8 mouse cellular contexts compared by ENCODE assay signal in the genomic region with DNA sequence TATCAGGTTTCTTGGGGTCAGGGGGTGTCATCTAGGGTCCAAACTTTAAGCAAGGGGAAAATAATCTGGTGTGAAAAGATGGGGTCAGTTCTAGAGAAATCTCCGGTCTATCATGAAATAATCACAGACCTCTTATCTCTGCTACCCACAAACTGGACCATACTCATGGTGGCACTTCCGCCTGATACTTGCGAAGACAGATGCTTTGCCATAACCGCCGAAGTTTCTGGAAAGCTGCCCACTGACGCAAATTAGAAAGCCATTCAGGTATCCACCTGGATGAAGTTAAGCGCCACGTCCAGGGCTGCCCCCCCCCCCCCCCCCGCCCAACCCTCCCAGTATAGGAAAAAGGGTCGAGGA. TPM values are rescaled to one million over a fixed set of nuclear protein-coding genes. Genes with fewer than 3 reads are reported as not detected.
A peak's percentile ranks its signal among the peaks of the same experiment; 100 is the strongest.
DNase-seq lines count a peak whose midpoint lies in the region; ATAC-seq and TF ChIP-seq lines count a peak whose summit lies in the region.

No protein-coding gene starts in this region.

- peak overlapping the region; percentile 92 for H3K9ac ChIP-seq in lung, embryonic 14.5 days
- H3K9ac ChIP-seq in heart, embryonic 16.5 days (ENCODE audit: low read length) = peak overlapping the region; percentile 98
- H3K9ac ChIP-seq in lung, postnatal 0 days (replicated peaks; ENCODE audit: low read depth) = peak overlapping the region; percentile 88

- H3K4me1 ChIP-seq in lung, embryonic 14.5 days (ENCODE audit: insufficient read depth) = no peaks in the 10 kb centered on the region
- peaks cover 19% of the 10 kb centered on the region for H3K4me1 ChIP-seq in heart, embryonic 16.5 days (ENCODE audit: control insufficient read depth, insufficient read depth, low read length)
- H3K4me1 ChIP-seq in lung, postnatal 0 days (ENCODE audit: insufficient read depth, low read depth, low read length) = peaks cover 5% of the 10 kb centered on the region; the same call in 1 of the 2 replicates

- WGBS in lung, embryonic 14.5 days = 4% methylated on average over 7 of the region's 10 CpGs
- 5% methylated on average over 9 of the region's 10 CpGs for WGBS in heart, embryonic 16.5 days
- 2% methylated on average over 9 of the region's 10 CpGs for WGBS in lung, postnatal 0 days

- no peaks in the 10 kb centered on the region for H3K9me3 ChIP-seq in lung, embryonic 14.5 days (ENCODE audit: low read depth, low read length)
- no peaks in the 10 kb centered on the region for H3K9me3 ChIP-seq in heart, embryonic 16.5 days (replicated peaks; ENCODE audit: control insufficient read depth, low read length)
- H3K9me3 ChIP-seq in lung, postnatal 0 days (ENCODE audit: low read length) = no peaks in the 10 kb centered on the region

- 0 out of 2 replicates have a peak, but pooled peaks cover 6% of the 10 kb centered on the region for H3K36me3 ChIP-seq in lung, embryonic 14.5 days (ENCODE audit: insufficient read depth)
- no peaks in the 10 kb centered on the region for H3K36me3 ChIP-seq in heart, embryonic 16.5 days (ENCODE audit: control insufficient read depth, insufficient read depth)
- H3K36me3 ChIP-seq in lung, postnatal 0 days (ENCODE audit: insufficient read depth, low read length) = no peaks in the 10 kb centered on the region

- H3K4me2 ChIP-seq in lung, embryonic 14.5 days = peak overlapping the region; percentile 72
- H3K4me2 ChIP-seq in heart, embryonic 16.5 days (ENCODE audit: low read depth, low read length) = peak overlapping the region; percentile 68
- H3K4me2 ChIP-seq in lung, postnatal 0 days (replicated peaks; ENCODE audit: low read depth, low read length) = peak overlapping the region; percentile 83

- DNase-seq in lung, embryonic 14.5 days = no peak
- DNase-seq in lung, postnatal 4 days = no peak
- DNase-seq in c-Kit-positive CD71-positive TER-119-positive erythroid progenitor cells, embryonic 14.5 days (ENCODE audit: low spot score) = peak; percentile 8
- no peak for DNase-seq in lung, postnatal 0 days (ENCODE audit: low spot score)
- DNase-seq in urinary bladder, adult 2 months (ENCODE audit: low spot score) = no peak
- DNase-seq in frontal cortex, postnatal 36 days (ENCODE audit: low spot score in 2 of 2) = no peak
- DNase-seq in thymus, postnatal 14 days = no peak

- peak overlapping the region; percentile 89 for H3K4me3 ChIP-seq in lung, embryonic 14.5 days (ENCODE audit: low read depth, low read length)
- H3K4me3 ChIP-seq in heart, embryonic 16.5 days (ENCODE audit: low read length) = peak overlapping the region; percentile 97
- peak overlapping the region; percentile 91 for H3K4me3 ChIP-seq in lung, postnatal 0 days (ENCODE audit: low read depth, low read length)

- TF ChIP-seq CTCF in lung, embryonic 14.5 days (IDR thresholded peaks at IDR 0.05; ENCODE audit: low read depth) = no peak
- no peak for TF ChIP-seq CTCF in lung, postnatal 0 days (IDR thresholded peaks at IDR 0.05)

- TF ChIP-seq EP300 in lung, postnatal 0 days (IDR thresholded peaks at IDR 0.05) = no peak

- H3K27me3 ChIP-seq in lung, embryonic 14.5 days (ENCODE audit: insufficient read depth, low read length) = no peaks in the 10 kb centered on the region
- H3K27me3 ChIP-seq in heart, embryonic 16.5 days (ENCODE audit: control insufficient read depth, insufficient read depth, low read length) = no peaks in the 10 kb centered on the region
- H3K27me3 ChIP-seq in lung, postnatal 0 days (replicated peaks; ENCODE audit: insufficient read depth, low read length) = no peaks in the 10 kb centered on the region

- H3K27ac ChIP-seq in lung, embryonic 14.5 days (ENCODE audit: low read depth) = peak overlapping the region; percentile 97
- peak overlapping the region; percentile 98 for H3K27ac ChIP-seq in heart, embryonic 16.5 days (ENCODE audit: low read length)
- peak overlapping the region; percentile 97 for H3K27ac ChIP-seq in lung, postnatal 0 days (ENCODE audit: low read length)

- no peak for ATAC-seq in lung, embryonic 14.5 days (ENCODE audit: insufficient read depth)
- no peak for ATAC-seq in heart, embryonic 16.5 days (replicated peaks; ENCODE audit: extremely low read depth, insufficient read depth, low FRiP score)
- no peak for ATAC-seq in lung, postnatal 0 days

RNA-seq across cellular contexts. Expression of gene Dcaf5, which starts 1.8 kb away (rescaled TPM):
- 9.9 and 10.7 TPM in 2 replicates for polyA plus RNA-seq in lung, embryonic 14.5 days (2014; fragmentation: Nextera tagmentation; extraction: Ambion mirVana)
- 9.6 and 12.4 TPM in 2 replicates for polyA plus RNA-seq in heart, embryonic 16.5 days (2015; fragmentation: Nextera tagmentation; extraction: Ambion mirVana)
- polyA plus RNA-seq in lung, postnatal 0 days (2015; fragmentation: Nextera tagmentation; extraction: Ambion mirVana) = 7.7 and 8.3 TPM in 2 replicates
- 21.2 and 23.9 TPM in 2 replicates for polyA plus RNA-seq in urinary bladder, adult 2 months (2012; rRNA removed)

RNA-seq across cellular contexts. Expression of gene Exd2, which starts 28.3 kb away (rescaled TPM):
- 28.5 and 29.5 TPM in 2 replicates for polyA plus RNA-seq in lung, embryonic 14.5 days (2014; fragmentation: Nextera tagmentation; extraction: Ambion mirVana)
- polyA plus RNA-seq in heart, embryonic 16.5 days (2015; fragmentation: Nextera tagmentation; extraction: Ambion mirVana) = 17.0 and 17.9 TPM in 2 replicates
- polyA plus RNA-seq in lung, postnatal 0 days (2015; fragmentation: Nextera tagmentation; extraction: Ambion mirVana) = 10.6 and 14.1 TPM in 2 replicates
- 25.8 and 27.3 TPM in 2 replicates for polyA plus RNA-seq in urinary bladder, adult 2 months (2012; rRNA removed)
